Mouse (Mus musculus): ENCODE measurements around the gene Crcp.

Crcp gene

DNA sequence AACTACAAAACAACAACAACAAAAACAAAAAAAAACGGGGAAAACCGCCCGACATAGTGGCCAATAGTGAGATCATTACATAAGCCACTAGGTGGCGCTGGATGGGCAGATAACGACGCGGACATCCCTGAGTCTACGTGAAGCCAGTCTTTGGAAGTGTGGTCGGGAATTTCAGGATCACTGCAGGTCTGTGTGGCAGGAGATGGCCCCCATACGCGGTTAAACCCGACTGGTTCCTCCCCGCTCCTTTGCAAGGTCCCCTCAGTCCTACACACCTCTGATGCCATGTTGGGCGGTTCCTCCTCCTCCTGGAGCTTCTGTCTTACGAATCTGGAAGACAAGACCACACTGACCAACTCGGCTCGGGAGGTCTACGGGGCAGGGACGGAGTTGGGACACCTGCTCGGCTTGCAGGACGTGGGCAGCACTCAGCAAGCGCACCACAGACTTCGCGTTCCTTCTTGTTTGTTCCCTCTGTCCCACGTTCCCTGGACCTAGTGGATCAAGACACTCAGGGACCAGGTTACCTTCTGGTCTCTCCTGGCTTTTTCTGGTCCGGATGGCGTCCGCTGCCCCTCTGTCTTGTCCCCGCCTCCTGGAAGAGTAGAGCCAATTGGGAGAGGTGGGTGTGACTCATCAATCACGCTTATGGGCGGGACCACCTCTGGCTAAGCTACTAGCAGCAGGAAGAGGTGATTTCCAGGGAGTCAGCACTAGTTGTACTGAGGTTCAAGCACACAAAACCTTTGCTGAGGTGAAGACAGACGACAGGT lies 5.1 kb upstream of the Crcp start:
- peak; percentile 92 for DNase-seq (ENCODE audit: low read depth, low spot score)

DNA sequence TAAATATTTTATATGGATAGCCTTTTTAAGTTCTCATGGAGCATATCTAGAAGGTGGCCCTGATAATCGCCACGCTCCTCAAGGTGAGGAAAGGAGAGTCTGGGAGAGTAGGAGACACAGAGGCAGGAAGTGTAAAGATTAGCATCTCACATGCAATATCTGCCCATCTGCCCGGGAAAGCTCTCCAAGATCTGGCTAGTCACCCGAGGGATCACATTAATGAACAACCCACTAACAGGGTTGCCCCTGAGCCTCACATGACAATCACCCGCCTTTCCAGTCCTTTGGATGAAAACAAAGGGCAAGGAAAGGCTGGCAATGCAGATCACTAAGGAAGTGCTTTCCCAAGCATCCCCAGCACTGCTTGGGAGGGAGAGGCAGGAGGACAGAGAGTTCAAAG lies 2.0 kb upstream of the Crcp start:
- DNase-seq (ENCODE audit: low read depth, low spot score) = no peak

DNA sequence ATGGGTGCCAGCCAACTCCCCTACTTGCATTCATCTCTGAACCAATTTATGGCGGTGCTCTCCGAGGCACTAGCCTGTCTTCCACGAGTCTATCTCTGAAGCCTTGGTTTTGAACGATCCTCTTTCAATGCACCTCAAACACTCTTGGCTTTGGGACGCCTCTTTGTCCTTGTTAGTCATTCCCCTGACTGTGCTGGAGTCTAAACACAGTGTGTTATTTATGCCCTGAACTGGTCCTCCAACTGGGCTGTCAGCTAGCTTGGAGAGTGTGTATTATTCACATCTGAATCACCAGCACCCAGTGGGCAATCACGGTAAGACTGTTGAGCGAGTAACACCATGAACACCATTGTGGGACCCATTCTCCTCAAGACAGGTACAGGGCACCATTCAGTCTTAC lies 1.4 kb upstream of the Crcp start:
- no peak for DNase-seq (ENCODE audit: low read depth, low spot score)

DNA sequence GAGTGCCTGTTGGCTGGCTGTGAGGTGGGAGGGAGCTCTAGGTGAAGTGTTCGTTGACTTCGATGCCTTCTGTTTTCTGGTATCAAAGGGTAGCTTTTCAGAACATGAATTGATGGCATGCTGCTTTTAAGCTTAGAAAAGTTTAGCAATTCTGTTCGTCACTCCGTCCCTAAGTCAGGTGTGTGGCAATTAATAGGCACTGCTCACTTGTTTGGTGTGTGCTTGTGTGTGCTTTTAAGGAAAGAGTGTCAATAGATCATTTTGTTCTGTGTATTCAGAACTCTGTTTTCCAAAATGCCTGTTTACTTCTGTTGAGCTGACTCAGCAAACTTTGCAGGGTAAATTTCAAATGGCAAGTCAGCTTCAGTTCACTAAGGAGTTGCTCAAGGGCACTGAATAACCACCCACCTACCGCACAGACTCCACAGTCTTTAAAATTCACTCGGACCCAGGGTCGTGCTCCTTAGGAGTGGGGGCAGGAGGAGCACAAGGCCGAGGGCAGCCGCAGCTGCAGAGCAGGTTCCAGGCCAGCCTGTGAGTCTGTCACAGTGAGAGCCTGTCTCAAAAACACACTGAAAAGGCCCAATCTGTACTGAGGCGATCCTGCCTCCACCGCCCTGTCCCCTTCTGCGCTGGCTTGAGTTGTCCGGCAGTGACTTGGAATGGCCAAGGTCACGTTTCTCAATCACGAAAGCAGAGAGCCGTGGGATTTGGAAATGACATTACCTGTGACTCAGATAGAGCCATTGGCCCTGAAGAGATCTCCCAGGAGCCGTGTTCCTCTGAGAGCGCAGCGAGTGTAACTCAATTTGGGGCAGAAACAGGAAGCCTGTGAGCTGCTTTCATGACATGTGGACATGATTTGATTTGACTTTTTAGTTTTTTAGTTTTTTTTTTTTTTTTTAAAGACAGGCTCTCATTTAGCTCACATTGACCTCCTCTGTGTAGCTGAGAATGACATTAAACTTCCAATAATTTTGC lies 2.6 kb downstream of the Crcp start:
- DNase-seq (ENCODE audit: low read depth, low spot score) = no peak

DNA sequence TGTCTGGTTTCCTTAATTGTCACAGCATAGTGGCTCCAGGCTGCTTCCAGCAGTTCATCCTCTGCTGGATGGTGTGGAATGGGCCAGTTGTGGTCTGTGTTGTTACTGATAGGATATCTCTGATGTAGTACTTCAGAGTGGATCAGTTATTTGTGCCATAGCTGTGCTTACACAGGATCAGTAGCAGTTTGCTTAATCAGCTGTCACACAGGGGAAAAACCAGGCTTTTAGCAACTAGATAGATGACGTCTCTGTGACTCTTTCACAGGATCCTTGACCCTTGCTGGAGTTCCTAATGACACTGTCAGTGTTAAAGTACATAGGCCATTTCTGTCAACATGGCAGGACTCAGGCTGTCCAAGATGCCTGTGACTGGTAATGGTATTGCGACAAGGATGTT lies 4.8 kb downstream of the Crcp start:
- DNase-seq (ENCODE audit: low read depth, low spot score) = no peak

DNA sequence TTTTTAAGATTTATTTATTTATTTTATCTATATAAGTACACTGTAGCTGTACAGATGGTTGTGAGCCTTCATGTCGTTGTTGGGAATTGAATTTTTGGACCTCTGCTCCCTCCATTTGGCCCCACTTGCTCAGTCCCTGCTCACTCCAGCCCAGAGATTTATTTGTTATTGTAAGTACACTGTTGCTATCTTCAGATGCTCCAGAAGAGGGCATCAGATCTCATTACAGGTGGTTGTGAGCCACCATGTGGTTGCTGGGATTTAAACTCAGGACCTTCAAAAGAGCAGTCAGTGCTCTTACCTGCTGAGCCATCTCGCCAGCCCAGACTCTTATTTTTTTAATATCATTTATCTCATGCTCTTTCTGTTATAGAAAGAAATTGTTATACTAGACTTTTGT lies 7.2 kb downstream of the Crcp start:
- DNase-seq (ENCODE audit: low read depth, low spot score) = peak; percentile 33

DNA sequence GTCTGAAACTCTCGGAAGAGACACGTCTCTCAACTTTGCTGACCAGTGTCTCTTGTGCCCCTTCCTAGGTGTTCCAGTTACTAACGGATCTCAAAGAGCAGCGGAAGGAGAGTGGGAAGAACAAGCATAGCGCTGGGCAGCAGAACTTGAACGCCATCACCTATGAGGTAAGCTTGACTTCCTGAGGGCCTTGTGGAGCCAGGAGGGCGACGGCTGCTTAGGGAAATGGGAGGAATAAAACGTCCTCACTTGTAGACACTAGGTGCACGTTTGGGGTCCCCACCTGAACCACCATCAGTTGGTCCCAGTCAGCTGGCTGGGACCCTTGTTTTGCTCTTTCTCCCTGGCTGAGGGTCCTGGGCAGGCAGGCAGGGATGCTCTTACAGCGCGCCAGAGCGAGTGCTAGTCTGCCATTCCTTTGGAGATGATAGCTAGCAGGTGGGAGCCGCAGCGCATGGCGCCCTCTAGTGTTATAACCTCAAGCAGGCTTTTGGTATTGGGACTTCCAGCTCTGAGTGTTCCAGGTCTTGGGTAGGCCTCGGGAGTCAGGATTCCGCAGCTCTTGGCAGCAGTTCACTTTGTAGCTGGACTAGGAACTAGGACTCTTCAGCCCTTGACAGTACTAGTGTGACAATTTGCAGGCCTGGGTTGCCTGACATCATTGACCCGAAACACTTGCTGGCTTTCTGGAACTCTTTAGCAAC lies 8.8 kb downstream of the Crcp start:
- peak; percentile 76 for DNase-seq (ENCODE audit: low read depth, low spot score)

DNA sequence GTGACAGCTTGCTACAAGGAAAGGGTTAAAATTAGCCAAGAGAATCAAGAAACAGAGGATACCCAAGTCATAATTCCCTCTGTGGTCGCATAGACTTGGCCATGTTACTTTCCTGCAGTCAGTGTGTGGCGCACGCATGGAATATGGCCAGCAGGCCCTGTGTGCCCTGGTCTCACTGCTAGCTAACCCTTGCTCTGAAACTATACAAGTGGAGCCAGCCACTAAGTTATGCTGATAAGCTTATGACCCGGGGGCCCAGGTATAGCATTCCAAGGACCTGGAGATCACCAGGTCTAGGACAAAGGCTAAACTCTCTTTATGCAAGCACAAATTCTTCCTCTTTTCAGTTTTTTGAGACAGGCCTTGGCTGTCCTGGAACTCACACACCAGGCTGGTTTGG lies 11.7 kb downstream of the Crcp start:
- DNase-seq (ENCODE audit: low read depth, low spot score) = no peak

DNA sequence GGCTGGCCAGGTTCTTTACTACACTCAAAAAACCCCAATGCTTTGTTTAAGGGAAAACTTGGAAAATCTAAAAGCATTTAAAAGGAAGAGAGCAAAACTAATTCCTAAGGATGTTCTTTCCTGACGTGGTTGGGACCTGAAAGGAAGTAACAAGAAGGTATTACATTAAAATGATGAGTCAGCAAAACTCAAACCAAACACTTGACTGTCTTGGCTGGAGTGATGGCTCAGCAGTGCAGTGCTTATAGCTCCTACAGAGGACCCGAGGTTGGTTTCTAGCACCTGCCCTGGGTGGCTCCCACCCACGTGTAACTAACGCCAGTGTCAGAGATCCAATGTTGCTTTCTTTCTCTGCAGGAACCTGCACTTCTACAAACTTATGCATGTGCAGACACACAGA lies 12.2 kb downstream of the Crcp start:
- DNase-seq (ENCODE audit: low read depth, low spot score) = no peak

DNA sequence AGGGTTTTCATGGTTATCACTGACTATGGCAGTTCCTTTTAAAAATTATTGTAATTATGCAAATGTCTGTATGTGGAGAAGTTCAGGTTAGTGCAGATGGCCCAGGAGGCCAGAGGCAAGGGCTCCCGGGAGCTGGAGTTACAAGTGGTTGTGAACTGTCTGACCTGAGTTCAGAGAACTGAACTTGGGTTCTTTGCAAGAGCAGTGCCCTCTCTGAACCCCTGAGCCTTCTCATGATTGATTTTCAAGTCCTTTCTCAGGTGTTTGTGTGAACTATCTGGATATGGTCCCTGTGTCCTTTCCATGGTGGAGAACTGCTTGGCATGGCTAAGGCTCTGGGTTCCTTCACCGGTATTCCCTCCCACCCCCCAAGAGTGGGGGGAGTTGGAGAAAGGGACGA lies 14.7 kb downstream of the Crcp start:
- no peak for DNase-seq (ENCODE audit: low read depth, low spot score)

DNA sequence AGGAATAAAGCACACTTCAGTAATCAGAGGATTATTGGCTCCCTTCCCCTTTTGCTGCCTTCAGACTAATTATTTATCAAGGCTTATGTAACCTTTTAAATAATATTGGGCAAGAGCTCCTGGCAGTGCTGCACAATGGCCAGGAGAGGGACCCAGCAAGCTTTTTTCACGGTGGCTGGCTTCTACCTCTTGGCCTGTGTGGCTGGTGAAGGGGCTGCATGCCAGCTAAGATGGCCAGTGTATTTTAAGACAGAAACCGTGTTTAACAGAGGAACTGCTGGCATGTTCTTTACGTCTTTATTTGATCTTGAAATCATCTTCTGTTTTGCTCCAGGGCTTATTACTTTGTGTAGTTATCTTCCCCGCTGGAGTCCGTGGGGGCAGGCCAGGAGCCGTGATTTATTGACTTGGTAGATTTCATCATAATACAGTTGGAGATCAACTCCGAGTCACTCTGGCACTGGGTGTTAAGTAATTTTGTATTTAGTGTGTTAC lies 15.2 kb downstream of the Crcp start:
- peak; percentile 17 for DNase-seq (ENCODE audit: low read depth, low spot score)

DNA sequence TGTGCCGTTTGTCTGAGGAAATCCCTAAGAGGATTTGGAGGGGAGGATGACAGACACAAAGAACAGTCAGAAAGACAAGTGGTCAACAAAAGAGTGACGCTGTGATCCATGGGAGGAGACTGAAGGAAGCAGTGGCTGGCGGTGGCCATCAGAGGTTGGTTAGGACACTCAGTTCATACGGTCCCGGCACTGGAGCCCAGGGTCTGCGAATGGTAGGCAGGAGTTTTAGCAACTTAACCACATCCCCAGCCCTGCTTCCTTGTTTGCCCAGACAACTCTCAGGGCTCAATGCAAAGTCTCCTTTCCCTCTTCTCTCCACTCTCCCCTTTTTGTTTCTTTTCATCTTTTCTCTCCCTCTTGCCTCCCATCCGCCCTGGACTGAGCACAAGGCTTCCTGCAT lies 17.0 kb downstream of the Crcp start:
- DNase-seq (ENCODE audit: low read depth, low spot score) = no peak

DNA sequence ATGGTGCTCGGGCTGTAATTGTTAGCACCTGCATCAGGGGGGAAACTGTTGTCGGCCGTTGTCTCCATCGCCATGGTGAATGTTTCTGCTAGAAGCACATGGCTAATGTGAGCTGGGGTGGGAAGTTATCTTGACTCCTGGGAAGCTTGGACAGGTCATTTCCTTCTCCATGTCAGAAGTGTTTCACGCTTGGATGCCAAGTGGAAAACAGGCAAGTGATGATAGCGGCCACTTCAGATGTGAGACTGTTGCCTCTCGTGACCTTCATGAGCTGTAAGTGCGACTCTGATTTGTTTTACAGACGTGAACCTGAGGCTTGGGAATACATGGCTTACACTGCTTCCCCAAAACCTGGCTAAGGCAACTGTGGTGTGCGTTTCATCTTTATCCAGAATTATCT lies 17.5 kb downstream of the Crcp start:
- no peak for DNase-seq (ENCODE audit: low read depth, low spot score)

DNA sequence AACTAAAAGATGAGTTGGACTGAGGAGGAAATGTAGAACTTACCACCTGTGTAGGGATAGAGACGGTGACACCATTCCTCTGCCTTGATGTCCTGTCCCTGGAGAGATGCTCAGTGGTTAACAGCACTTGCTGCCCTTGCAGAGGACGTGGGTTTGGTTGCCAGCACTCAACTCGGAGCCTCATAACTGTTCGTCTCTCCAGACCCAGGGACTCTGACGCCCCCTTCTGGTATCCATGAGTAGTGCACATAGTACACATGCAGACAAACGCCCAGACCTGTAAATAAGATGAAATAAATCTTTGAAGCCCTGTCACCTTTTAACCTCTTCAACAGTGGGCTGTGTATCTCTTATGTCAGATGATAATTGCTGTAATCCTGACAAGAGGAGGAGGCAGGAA lies 17.9 kb downstream of the Crcp start:
- peak; percentile 42 for DNase-seq (ENCODE audit: low read depth, low spot score)

DNA sequence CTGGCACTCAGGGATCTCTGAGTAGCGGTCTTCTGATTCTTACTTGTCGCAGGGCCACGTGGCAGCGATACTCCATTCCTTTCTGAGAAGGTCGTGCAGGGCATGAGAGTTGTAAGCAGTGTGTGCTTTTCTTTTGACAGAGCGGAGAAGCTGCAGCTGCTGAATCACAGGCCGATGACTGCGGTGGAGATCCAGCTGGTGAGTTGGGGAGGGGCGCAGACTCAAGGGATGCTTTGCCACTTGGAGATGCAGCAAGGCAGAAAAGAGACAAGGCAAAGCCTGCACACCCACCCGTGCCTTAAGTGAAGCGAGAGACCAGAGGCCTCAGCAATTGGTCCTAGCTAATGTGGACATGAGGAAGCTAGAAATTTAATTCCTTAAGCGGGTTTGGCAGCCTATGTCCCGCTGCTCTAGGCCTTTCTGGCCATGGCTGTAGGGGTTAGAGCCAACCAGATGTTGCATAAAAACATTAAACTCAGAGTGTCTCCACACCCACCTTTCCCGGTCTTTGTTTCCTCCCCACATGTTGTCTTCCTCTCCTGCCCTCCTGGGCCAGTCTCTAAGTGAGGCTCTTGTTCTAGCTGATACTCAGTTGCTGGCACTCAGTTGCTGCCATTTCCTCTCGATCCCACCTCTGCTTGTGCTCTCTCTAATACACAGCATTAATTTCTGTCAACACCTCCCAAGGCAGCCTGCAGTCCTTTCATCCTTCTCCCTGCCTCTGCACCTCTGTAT lies 19.9 kb downstream of the Crcp start:
- no peak for DNase-seq (ENCODE audit: low read depth, low spot score)

DNA sequence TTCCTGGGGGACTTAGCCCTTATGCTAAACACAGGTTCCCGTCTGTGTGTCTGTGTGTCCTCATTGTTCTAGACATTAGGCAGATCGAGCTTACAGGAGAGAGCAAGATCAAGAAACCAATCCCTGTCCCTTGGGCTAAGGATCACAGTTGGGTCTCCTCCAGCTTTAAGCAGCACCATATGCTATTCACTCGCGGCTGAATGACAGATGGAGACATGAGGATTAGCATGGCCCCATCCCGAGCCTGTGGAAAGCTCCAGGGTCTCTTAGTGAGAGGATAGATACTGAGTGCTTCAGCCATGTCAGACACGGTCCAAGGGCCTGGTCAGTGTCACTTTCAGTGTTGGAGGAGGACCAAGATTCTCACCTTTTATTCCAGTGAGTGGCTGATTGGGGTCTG lies 21.3 kb downstream of the Crcp start:
- no peak for DNase-seq (ENCODE audit: low read depth, low spot score)

DNA sequence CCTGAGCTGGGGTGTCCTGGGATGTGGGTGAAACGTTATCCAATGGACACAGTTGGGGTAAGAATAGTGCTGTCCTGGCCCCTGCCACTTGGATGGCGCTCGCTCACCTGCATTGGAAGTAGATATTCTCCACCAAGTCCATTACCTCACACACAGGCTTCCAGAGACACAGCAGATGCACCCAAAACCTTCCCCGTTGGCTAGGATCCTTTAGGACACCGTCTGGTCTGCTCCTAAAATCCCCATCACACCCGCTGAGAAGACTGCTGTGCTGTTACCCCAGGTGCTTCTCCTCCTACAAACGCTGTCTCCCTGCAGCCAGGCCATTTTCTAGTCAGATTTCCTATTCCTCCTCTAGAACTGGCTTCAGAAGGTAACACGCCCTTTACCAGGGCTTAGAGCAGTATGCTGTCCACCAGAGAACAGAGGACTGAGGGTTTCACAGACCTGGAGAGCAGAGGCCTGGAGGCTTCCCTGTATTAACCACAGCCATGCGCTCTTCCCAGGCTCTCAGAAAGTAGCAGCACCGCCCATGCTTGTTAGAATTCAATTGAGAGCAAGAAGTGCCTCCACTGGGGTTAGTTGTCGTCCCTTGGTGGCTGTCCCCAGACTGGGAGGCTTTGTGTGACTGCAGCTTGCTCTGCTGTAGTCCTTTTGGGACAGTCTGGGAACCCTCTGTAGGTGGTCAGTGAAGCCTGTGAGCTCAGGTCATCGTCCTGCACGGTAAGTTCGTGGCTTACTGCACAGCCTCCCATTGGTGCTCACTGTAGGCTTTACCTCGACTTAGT lies 22.2 kb downstream of the Crcp start:
- no peak for DNase-seq (ENCODE audit: low read depth, low spot score)

DNA sequence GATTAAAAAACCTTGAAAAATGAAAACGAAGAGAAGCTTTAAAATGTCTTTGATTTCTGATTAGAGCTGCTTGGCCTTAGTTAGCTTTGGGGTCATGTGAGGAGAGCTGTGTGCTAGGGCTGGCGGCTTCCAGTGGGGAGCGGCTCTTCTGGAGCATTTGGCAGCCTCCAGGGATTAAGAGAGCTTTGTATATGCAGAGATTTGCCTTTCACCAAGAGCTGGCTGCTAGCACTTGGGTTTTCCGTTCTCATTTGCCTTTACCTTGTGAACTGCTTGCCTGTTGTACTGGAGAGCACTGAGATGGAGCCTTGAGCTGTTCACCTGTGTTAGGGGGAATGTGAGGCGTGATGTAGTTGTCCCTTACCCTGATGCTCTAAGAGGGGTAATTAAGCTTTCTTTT lies 23.4 kb downstream of the Crcp start:
- DNase-seq (ENCODE audit: low read depth, low spot score) = no peak

DNA sequence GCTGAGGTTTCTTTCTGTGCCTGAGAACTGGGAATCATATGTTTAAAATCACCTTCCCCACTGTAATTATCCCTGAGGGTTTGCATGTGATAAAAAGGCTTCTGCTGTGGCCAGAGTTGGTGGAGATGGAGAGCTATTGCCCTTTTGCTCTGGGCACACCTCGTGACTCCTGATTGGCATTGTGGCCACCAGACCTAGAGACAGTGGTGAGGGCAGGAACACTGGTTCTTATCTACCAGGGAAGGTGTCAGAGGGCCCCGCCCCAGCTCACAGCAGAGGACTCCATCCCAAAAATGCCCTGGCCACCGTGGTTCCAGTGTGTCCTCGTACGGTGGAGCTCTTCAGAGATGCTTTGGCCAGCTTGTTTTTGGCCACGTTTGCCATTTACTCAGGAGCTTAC lies 23.9 kb downstream of the Crcp start:
- no peak for DNase-seq (ENCODE audit: low read depth, low spot score)

DNA sequence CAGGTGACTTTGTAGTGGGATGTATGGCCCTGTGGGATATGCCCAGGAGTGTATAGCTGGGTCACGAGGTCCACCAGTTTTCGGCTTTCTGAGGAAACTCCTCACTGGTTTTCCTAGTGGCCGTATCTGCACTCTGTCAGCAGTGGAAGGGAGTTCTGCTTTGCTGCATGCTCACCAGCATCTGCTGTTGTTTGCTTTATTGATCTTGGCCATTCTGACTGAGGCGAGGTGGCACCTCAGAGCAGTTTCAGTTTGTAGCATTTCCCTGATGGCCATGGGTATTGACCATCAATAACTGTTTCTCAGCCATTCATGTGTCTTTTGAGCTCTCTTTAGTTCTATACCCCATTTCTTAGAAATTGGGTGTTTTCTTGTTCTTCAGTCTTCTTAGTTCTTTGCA lies 26.6 kb downstream of the Crcp start:
- DNase-seq (ENCODE audit: low read depth, low spot score) = no peak

DNA sequence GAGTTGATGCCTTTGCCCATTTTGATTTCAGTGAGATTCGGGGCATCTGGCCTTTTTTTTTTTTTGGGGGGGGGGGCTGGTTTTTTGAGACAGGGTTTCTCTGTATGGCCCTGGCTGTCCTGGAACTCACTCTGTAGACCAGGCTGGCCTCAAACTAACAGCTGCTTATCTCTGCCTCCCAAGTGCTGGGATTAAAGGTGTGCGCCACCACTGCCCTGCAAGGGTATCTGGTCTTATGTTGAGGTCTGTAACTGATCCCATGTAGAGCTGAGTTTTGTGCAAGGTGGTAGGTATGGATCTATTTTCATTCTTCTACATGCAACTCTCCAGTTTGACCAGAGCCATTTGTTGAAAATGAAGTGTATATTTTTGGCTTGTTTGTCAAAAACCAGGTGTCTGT lies 27.2 kb downstream of the Crcp start:
- DNase-seq (ENCODE audit: low read depth, low spot score) = no peak
